Mouse (Mus musculus) natural killer cell, adult 2 months (primary cell): ENCODE results near the gene Rbak.
"Not testable (repeated sequence)": the region's sequence is repeated elsewhere in the genome, so short reads cannot be mapped to it uniquely, and the experiment has no call there.

Experiments used
- DNase-seq, 2 experiments: peaks; one replicate each; pipeline ENCODE4 v3.0.0; 2022; ENCODE audit warnings: low spot score in 2 of 2

Gene Rbak

GRCm38 (mm10) chr5:143180255-143181076 is at the start of gene Rbak, which contains the start of gene Spdye4b:
TSS of gene Rbak (minus strand) at chr5:143180775.
TSS of gene Spdye4b (plus strand) at chr5:143181017.
- peak; percentile 73 to 79 for DNase-seq

GRCm38 (mm10) chr5:143226790-143227189 is 46.2 kb upstream of the Rbak start, which contains the start of gene Spdye4a:
TSS of gene Spdye4a (minus strand) at chr5:143226890.
- DNase-seq, result no peak

DNA sequence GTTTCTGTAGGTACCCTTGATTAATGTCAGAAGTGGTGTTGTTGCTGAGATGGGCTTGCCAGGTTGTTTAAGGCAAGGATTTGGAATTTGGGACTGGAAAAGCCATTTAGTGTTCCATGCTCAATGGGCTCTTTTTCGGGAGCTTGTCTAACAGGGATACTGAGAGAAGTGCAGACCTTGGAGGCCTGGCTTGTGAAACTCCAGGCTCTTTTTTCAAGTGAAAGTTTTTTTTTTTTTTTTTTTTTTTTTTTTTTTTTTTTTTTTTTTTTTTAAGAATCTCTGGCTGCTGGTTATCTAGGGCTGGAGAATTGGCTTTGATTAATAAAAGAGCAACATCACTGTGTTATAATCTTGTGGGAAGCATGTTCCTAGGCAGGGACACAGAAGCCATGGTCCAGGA is 41.7 kb upstream of the Rbak start:
- no peak for DNase-seq

GRCm38 (mm10) chr5:143220996-143221395 is 40.4 kb upstream of the Rbak start:
- DNase-seq, result no peak

DNA sequence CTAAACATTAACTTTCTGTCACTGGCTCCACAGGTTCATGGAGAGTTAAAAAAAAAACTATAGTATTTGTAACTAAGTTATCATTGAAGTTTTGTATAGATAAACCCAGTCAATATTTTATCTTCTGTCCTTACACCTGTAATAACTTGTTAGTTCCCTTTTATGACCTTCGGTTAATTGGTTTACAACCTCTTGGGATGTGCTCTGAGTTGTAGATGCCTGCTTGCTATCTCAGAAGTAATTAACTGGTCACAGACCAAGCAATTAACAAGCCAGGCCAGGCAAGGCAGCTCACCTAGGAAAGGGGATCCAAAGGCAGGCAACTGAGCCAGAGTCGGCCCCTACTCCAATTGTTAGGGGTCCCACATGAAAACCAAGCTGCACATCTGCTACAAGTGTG is 33.3 kb upstream of the Rbak start:
- DNase-seq, result no peak

DNA sequence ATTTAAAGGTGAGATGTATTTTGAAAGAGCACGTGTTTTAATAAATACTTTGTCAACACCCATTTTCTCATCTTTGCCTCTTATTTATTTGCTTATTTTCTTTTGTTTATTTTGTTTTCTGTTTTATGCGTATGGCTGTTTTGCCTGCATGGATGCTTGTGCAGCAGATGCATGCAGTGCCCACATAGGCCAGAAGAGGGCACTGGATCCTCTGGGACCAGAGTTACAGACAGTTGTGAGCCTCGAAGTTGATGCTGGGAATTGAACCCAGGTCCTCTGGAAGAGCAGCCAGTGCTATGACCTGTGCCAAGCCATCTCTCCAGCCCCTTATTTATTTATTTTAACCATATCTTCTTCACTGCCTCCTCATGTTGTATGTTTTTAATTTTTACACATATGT is 24.4 kb upstream of the Rbak start:
- DNase-seq, result no peak

- DNase-seq, result no peak
Measured at GRCm38 (mm10) chr5:143196506-143196905, 15.9 kb upstream of the Rbak start.

- DNase-seq, result no peak
Measured at GRCm38 (mm10) chr5:143195166-143195565, 14.6 kb upstream of the Rbak start.

- DNase-seq, result not testable (repeated sequence)
Measured at GRCm38 (mm10) chr5:143194747-143195146, 14.2 kb upstream of the Rbak start.

DNA sequence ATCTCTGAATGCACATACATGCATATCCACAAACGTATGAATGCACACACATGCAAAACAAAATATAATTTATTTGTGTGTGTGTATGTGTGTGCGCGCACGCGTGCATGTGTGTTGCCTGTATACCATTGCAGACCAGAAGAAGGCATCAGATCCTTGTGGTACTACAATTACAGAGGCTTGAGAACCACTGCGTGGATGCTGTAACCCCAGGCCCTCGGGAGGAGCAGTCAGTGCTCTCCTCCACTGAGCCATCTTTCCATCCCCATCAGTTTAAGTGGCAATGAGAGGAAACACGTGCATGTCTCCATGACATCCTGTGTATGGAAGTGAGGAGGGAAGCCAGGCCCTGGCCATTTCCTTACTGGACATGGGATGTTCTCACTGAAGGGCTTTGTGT is 12.2 kb upstream of the Rbak start:
- DNase-seq, result no peak

GRCm38 (mm10) chr5:143188014-143188413 is 7.4 kb upstream of the Rbak start:
- not testable (repeated sequence) for DNase-seq

DNA sequence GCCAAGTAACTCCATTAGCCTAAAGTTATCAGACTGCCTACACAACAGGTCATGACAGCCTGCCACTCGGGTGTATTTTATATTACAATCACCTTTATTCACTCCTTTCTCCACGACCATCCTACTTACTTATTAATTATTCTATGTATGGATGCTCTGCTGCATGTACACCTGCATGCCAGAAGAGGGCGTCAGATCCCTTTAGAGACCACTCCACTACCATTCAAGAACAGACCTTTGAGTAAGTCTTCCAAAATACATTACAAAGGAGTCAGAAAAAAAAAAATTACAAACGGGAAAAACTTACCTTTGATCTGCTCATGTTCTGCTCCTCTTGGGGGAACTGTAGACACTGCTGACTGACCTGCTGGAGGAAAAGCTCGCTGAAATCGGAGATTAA is 1.4 kb downstream of the Rbak start:
- peak in 1 of 2 experiments; percentile 8 for DNase-seq

- no peak for DNase-seq
Measured at GRCm38 (mm10) chr5:143177541-143178200, 2.9 kb downstream of the Rbak start.

- DNase-seq, result no peak
Measured at GRCm38 (mm10) chr5:143175970-143176369, 4.6 kb downstream of the Rbak start.

- peak in 1 of 2 experiments; percentile 14 for DNase-seq
Measured at GRCm38 (mm10) chr5:143165508-143166070, 15.0 kb downstream of the Rbak start.

GRCm38 (mm10) chr5:143155534-143155933 is 25.0 kb downstream of the Rbak start:
- DNase-seq, result no peak

GRCm38 (mm10) chr5:143153756-143154155 is 26.8 kb downstream of the Rbak start:
- DNase-seq, result no peak

- no peak for DNase-seq
Measured at GRCm38 (mm10) chr5:143150044-143150443, 30.5 kb downstream of the Rbak start.

- no peak for DNase-seq
Measured at GRCm38 (mm10) chr5:143149536-143149935, 31.0 kb downstream of the Rbak start.

DNA sequence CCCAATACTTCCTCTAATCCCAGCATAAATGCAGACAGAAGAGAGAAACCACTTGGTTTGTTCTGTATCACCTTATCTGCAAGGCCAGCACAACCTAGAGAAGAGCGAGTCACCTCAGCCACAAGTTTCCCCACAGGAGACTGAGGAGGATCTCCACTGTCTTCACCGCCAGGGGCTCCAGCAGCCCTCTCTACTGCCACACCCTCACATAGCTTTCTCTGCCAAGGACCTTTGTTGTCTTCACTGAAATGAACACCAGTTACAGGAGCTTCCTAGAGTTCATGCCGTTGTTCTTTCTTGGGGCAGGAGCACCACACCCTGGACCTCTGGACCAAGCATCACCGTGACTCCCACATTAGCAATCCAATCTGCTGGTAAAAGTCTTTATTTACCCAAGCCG is 31.9 kb downstream of the Rbak start:
- DNase-seq, result no peak

DNA sequence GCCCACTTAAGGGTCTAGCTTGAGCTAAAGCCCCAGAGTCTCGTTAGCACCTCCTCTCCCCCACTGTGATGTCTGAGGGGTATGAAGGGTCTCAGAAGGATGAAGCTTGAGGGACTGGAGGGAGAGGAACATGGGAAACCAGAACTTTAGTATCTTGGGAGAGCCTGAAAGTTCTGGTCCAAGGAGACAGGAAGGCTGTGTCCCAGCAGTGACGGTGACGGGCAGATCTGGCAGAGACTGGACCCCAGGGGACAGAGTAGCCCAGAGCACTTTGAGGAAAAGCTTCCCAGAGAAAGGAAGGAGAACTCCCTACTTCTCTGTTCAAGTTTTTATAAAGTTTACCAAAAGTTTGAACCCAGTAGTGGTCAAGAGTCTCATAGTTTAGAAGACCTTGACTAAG is 33.1 kb downstream of the Rbak start, which contains the start of gene Olfr718-ps1:
Gene Olfr718-ps1, minus strand, starts transcription at position 101 of the 400 bp plus-strand sequence.
- DNase-seq, result no peak

GRCm38 (mm10) chr5:143137580-143137979 is 43.0 kb downstream of the Rbak start:
- no peak for DNase-seq

DNA sequence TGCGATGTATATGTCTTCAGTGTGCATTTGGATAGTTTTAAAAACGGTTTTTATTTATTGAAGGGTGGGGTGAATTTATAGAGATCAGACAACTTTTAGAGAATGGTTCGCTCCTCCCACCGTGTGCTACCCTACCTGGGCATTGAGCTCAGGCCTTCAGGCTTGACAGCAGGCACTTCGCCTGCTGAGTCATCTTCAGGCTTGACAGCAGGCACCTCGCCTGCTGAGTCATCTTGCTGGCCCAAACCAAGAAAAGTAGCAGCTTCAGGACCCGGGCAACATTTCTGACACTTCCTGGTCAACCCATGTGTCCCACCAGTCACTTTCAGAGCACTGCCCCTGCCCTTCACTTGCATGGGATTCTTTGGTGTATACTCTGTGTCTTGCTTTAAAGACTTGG is 45.5 kb downstream of the Rbak start:
- DNase-seq, result no peak
